Mouse (Mus musculus) embryonic facial prominence, embryonic 12.5 days (tissue): ENCODE data around the gene Hist1h4h. TPM values are rescaled to one million over a fixed set of nuclear protein-coding genes. Genes with fewer than 3 reads are reported as not detected.
A peak's percentile ranks its signal among the peaks of the same experiment; 100 is the strongest.
"Not testable (repeated sequence)": the region's sequence is repeated elsewhere in the genome, so short reads cannot be mapped to it uniquely, and the experiment has no call there.

Experiments used
- ATAC-seq: fragments of 200-750 bp; cut with Nextera tagmentation; 2 replicates; pipeline ENCODE4 v1.8.0; 2017; ENCODE audit not compliant: insufficient number of reproducible peaks, insufficient read depth, low FRiP score, low TSS enrichment
- H3K27ac ChIP-seq: fragments of 300-500 bp; sonication (generic); 2 replicates; pipeline ENCODE4 v1.5.1; 2016; ENCODE audit warnings: mild to moderate bottlenecking
- H3K27me3 ChIP-seq: fragments of 300-500 bp; sonication (generic); 2 replicates; pipeline ENCODE4 v1.6.1; 2016; ENCODE audit warnings: mild to moderate bottlenecking, moderate library complexity
- H3K36me3 ChIP-seq: fragments of 300-500 bp; sonication (generic); 2 replicates; pipeline ENCODE4 v1.6.1; 2016; ENCODE audit warnings: mild to moderate bottlenecking
- H3K4me1 ChIP-seq: fragments of 300-500 bp; sonication (generic); 2 replicates; pipeline ENCODE4 v1.6.1; 2016
- H3K4me2 ChIP-seq: fragments of 300-500 bp; sonication (generic); replicated peaks from 2 replicates; pipeline ENCODE4 v1.6.1; 2016; ENCODE audit warnings: mild to moderate bottlenecking, moderate library complexity
- H3K4me3 ChIP-seq: fragments of 300-500 bp; sonication (generic); 2 replicates; pipeline ENCODE4 v1.5.1; 2016; ENCODE audit warnings: mild to moderate bottlenecking
- H3K9ac ChIP-seq: fragments of 300-500 bp; sonication (generic); 2 replicates; pipeline ENCODE4 v1.6.1; 2016; ENCODE audit warnings: mild to moderate bottlenecking, moderate library complexity
- H3K9me3 ChIP-seq: fragments of 300-500 bp; sonication (generic); 2 replicates; pipeline ENCODE4 v1.6.1; 2016; ENCODE audit warnings: mild to moderate bottlenecking, moderate library complexity
- WGBS: fragments of 180-500 bp; shearing (Covaris S2); methylation state at CpG from one replicate; pipeline ENCODE4 v1.1.7; 2016; 5-methylcytosine and 5-hydroxymethylcytosine counted together
- polyA plus RNA-seq: library from polyadenylated mRNA; unstranded; fragments of >200 nt; fragmentation: Nextera tagmentation; extraction: Ambion mirVana; gene quantifications from 2 replicates; pipeline ENCODE4 v1.2.1, GENCODE M21; 2016

The Hist1h4h gene
- polyA plus RNA-seq, 1 experiment from 2014 or later = 6.2 TPM

DNA sequence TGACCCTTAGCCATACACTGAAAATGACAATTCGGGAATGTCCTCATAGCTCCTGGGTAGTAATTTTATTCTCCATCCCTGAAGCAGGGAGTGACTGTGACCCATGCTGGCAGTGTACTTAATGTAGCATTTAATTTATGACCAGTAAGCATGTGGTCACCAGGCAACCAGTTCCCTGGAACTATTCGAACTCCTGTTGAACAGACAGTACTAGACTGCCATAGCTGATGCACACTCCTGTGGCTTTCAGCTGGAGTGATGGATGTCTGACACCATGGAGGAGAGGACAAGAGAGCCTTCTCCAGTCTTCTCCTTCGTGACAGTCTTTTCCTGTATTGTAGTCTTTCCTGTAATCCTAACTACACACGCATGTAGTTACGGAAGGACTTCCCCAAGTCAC lies 1.8 kb upstream of the Hist1h4h start:
- Histone ChIP-seq H3K27me3 (no peaks in the 10 kb centered on the region), H3K4me1 (peaks cover 20% of the 10 kb centered on the region; the same call in 1 of the 2 replicates), H3K4me2 (peak overlapping the region; percentile 29), H3K36me3 (no peaks in the 10 kb centered on the region), H3K27ac (no peak overlapping the region), H3K9ac (no peak overlapping the region), H3K9me3 (no peaks in the 10 kb centered on the region), H3K4me3 (no peak overlapping the region)
- 81% methylated on average over 5 of the region's 5 CpGs for WGBS
- no peak for ATAC-seq

DNA sequence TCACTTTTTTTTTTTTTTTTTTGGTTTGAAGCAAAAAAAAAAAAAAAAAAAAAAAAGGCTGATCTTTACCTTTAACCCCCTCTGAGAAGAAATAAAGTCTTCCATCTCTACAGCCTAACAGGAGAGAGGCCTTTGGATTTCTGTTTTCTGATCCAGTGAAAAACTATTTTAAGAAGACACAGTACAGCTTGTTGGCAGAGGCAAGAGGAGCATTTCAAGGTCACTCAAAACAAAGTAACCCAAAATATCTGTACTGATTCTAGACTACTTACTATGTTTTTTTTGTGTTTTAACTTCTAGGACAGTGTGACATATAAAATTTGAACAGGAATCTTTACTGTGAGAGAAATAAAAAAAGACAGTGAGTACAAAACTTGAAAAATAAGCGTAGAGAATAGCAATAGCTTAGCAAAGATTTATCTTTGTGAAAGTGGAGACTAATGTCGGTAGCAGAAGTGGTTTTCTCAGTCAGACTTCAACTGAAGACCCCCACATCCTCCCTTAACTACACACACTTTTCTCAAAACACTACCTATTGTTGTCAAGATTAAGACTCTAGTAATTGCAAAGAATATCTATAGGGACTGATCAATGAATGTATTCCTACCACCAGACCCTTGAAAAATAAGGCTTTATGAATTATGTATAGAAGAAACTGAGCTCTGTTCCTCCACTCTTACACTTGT lies 1.2 kb upstream of the Hist1h4h start:
- H3K36me3 ChIP-seq = no peaks in the 10 kb centered on the region
- H3K9me3 ChIP-seq = no peaks in the 10 kb centered on the region
- 31% methylated on average over 2 of the region's 2 CpGs for WGBS
- no peak for ATAC-seq
- peak overlapping the region; percentile 54 for H3K9ac ChIP-seq
- H3K27me3 ChIP-seq = no peaks in the 10 kb centered on the region
- peak overlapping the region; percentile 95 for H3K27ac ChIP-seq
- peak overlapping the region; percentile 54 for H3K4me2 ChIP-seq
- peak overlapping the region; percentile 55 for H3K4me3 ChIP-seq
- H3K4me1 ChIP-seq = peaks cover 20% of the 10 kb centered on the region; the same call in 1 of the 2 replicates

GRCm38 (mm10) chr13:23530181-23530900 lies 509 bp upstream of the Hist1h4h start:
- Histone ChIP-seq H3K27me3 (no peaks in the 10 kb centered on the region), H3K4me1 (peaks cover 20% of the 10 kb centered on the region; the same call in 1 of the 2 replicates), H3K9ac (peak overlapping the region; percentile 54), H3K4me3 (peak overlapping the region; percentile 55), H3K9me3 (no peaks in the 10 kb centered on the region), H3K4me2 (peak overlapping the region; percentile 54), H3K36me3 (no peaks in the 10 kb centered on the region), H3K27ac (peak overlapping the region; percentile 95)
- ATAC-seq = no peak
- WGBS = under 1% methylated on average over 20 of the region's 20 CpGs

GRCm38 (mm10) chr13:23532262-23533075 lies 1.6 kb downstream of the Hist1h4h start:
- ATAC-seq = no peak
- Histone ChIP-seq H3K9ac (peak overlapping the region; percentile 69), H3K4me1 (peaks cover 26% of the 10 kb centered on the region), H3K27me3 (no peaks in the 10 kb centered on the region), H3K4me2 (peak overlapping the region; percentile 54), H3K4me3 (peak overlapping the region; percentile 55), H3K36me3 (no peaks in the 10 kb centered on the region), H3K27ac (peak overlapping the region; percentile 95), H3K9me3 (no peaks in the 10 kb centered on the region)
- 18% methylated on average over 9 of the region's 9 CpGs for WGBS

GRCm38 (mm10) chr13:23533560-23534367 lies 2.9 kb downstream of the Hist1h4h start, which contains the start of gene Hist1h2af:
Gene Hist1h2af, plus strand, starts transcription at chr13:23533906.
- under 1% methylated on average over 30 of the region's 53 CpGs for WGBS
- Histone ChIP-seq H3K4me1 (peaks cover 25% of the 10 kb centered on the region), H3K27ac (peak within 1 kb of the TSS; percentile 95), H3K4me3 (peak within 1 kb of the TSS; percentile 55), H3K4me2 (peak within 1 kb of the TSS; percentile 54), H3K9ac (peak within 1 kb of the TSS; percentile 69)
- not testable (repeated sequence) for H3K9me3 ChIP-seq, H3K27me3 ChIP-seq, H3K36me3 ChIP-seq
- ATAC-seq = peak; percentile 68

GRCm38 (mm10) chr13:23534368-23535131 lies 3.7 kb downstream of the Hist1h4h start:
- Histone ChIP-seq H3K4me2 (peak overlapping the region; percentile 54), H3K27ac (peak overlapping the region; percentile 95), H3K4me1 (peaks cover 22% of the 10 kb centered on the region), H3K36me3 (no peaks in the 10 kb centered on the region), H3K27me3 (no peaks in the 10 kb centered on the region), H3K9ac (peak overlapping the region; percentile 52), H3K9me3 (no peaks in the 10 kb centered on the region), H3K4me3 (peak overlapping the region; percentile 55)
- ATAC-seq = no peak
- 1% methylated on average over 15 of the region's 15 CpGs for WGBS

DNA sequence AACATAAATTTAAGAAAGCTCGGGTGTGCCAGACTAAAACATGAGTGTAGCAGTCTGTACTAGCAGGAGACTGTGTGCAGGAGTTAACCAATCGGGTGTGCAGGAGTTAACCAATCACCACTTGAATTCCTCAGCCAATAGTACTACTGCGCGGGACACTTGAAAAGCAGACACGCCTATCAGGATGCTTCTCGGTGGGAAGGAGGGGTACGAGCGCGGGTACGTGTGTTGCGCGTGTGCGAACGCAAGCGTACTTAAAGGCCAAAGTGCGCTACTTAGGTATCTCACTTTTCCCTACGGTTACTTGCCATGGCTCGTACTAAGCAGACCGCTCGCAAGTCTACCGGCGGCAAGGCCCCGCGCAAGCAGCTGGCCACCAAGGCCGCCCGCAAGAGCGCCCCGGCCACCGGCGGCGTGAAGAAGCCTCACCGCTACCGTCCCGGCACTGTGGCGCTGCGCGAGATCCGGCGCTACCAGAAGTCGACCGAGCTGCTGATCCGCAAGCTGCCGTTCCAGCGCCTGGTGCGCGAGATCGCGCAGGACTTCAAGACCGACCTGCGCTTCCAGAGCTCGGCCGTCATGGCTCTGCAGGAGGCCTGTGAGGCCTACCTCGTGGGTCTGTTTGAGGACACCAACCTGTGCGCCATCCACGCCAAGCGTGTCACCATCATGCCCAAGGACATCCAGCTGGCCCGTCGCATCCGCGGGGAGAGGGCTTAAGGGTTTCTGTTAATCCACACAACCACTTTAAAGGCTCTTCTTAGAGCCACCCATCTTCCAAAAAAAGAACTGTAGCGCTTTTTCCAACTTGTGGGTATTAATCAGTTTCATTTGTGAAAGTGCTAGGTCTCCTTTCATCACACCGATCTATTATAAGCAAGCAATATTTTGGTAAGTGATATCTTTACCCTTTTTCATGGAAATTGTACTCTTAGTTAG lies 4.6 kb downstream of the Hist1h4h start, which contains the start of gene Hist1h3g:
TSS of gene Hist1h3g (plus strand) at position 286 of the 939 bp plus-strand sequence.
- under 1% methylated on average over 33 of the region's 62 CpGs for WGBS
- peak within 1 kb of the TSS; percentile 62 for H3K9ac ChIP-seq
- peaks cover 22% of the 10 kb centered on the region for H3K4me1 ChIP-seq
- peak within 1 kb of the TSS; percentile 95 for H3K27ac ChIP-seq
- not testable (repeated sequence) for H3K9me3 ChIP-seq, H3K36me3 ChIP-seq, H3K27me3 ChIP-seq
- peak within 1 kb of the TSS; percentile 55 for H3K4me3 ChIP-seq
- peak; percentile 92 for ATAC-seq
- H3K4me2 ChIP-seq = peak within 1 kb of the TSS; percentile 54

GRCm38 (mm10) chr13:23536076-23536822 lies 5.4 kb downstream of the Hist1h4h start:
- Histone ChIP-seq H3K4me2 (peak overlapping the region; percentile 54), H3K27me3 (no peaks in the 10 kb centered on the region), H3K4me3 (peak overlapping the region; percentile 55), H3K9me3 (no peaks in the 10 kb centered on the region), H3K9ac (peak overlapping the region; percentile 62), H3K36me3 (no peaks in the 10 kb centered on the region), H3K4me1 (peaks cover 22% of the 10 kb centered on the region), H3K27ac (peak overlapping the region; percentile 95)
- no peak for ATAC-seq
- 22% methylated on average over 7 of the region's 7 CpGs for WGBS

GRCm38 (mm10) chr13:23537006-23537710 lies 6.3 kb downstream of the Hist1h4h start:
- Histone ChIP-seq H3K36me3 (no peaks in the 10 kb centered on the region), H3K9ac (no peak overlapping the region; the same call in 1 of the 2 replicates), H3K4me1 (peaks cover 21% of the 10 kb centered on the region), H3K9me3 (no peaks in the 10 kb centered on the region), H3K27me3 (no peaks in the 10 kb centered on the region), H3K4me3 (peak overlapping the region; percentile 55), H3K27ac (peak overlapping the region; percentile 54; the same call in 1 of the 2 replicates), H3K4me2 (peak overlapping the region; percentile 54)
- ATAC-seq = no peak
- WGBS = 77% methylated on average over 3 of the region's 3 CpGs
